Mouse (Mus musculus) midbrain, postnatal 0 days (tissue): ENCODE results near the gene Acot13. TPM values are rescaled to one million over a fixed set of nuclear protein-coding genes. Genes with fewer than 3 reads are reported as not detected.

Experiments
- ATAC-seq: fragments of 200-750 bp; cut with Nextera tagmentation; 2 replicates; pipeline ENCODE4 v1.8.0; 2017; ENCODE audit warnings: moderate number of reproducible peaks, mild to moderate bottlenecking, moderate TSS enrichment, moderate library complexity; ENCODE audit not compliant: low FRiP score
- DNase-seq: peaks from one replicate; pipeline ENCODE4 v3.0.0-alpha.2; 2015; ENCODE audit warnings: low spot score
- H3K27ac ChIP-seq: fragments of 300-500 bp; sonication (generic); 2 replicates; pipeline ENCODE4 v1.5.1; 2014; ENCODE audit warnings: low read depth, mild to moderate bottlenecking, low read length, mixed read lengths
- H3K27me3 ChIP-seq: fragments of 300-500 bp; sonication (generic); 2 replicates; pipeline ENCODE4 v1.6.1; 2014; ENCODE audit warnings: low read length, control low read depth, mixed read lengths; ENCODE audit not compliant: insufficient read depth
- H3K36me3 ChIP-seq: fragments of 300-500 bp; sonication (generic); 2 replicates; pipeline ENCODE4 v1.6.1; 2014; ENCODE audit warnings: low read length, control low read depth, mixed read lengths; ENCODE audit not compliant: insufficient read depth
- H3K4me1 ChIP-seq: fragments of 300-500 bp; sonication (generic); 2 replicates; pipeline ENCODE4 v1.6.1; 2014; ENCODE audit warnings: mild to moderate bottlenecking, control low read depth, antibody characterized with exemption, low read length, mixed read lengths; ENCODE audit not compliant: insufficient read depth
- H3K4me2 ChIP-seq: fragments of 300-500 bp; sonication (generic); 2 replicates; pipeline ENCODE4 v1.6.1; 2014; ENCODE audit warnings: low read depth, mild to moderate bottlenecking, low read length, mixed read lengths; ENCODE audit not compliant: poor library complexity, severe bottlenecking
- H3K4me3 ChIP-seq: fragments of 300-500 bp; sonication (generic); 2 replicates; pipeline ENCODE4 v1.5.1; 2014; ENCODE audit warnings: low read depth, mild to moderate bottlenecking, low read length, moderate library complexity
- H3K9ac ChIP-seq: fragments of 300-500 bp; sonication (generic); replicated peaks from 2 replicates; pipeline ENCODE4 v1.6.1; 2014; ENCODE audit warnings: mild to moderate bottlenecking, low read length, moderate library complexity, mixed read lengths; ENCODE audit not compliant: poor library complexity, severe bottlenecking
- H3K9me3 ChIP-seq: fragments of 300-500 bp; sonication (generic); 2 replicates; pipeline ENCODE4 v1.6.1; 2016; ENCODE audit warnings: low read length, control low read depth
- CTCF ChIP-seq: IDR thresholded peaks from 2 replicates; pipeline ENCODE4 v1.5.1; 2016; ENCODE audit warnings: antibody characterized with exemption, mild to moderate bottlenecking
- WGBS: fragments of 180-500 bp; shearing (Covaris S2); extraction: QIAGEN DNeasy Blood & Tissue Kit; methylation state at CpG from one replicate; pipeline ENCODE4 v1.1.7; 2014; 5-methylcytosine and 5-hydroxymethylcytosine counted together
- polyA plus RNA-seq: library from polyadenylated mRNA; unstranded; fragments of >200 nt; fragmentation: Nextera tagmentation; extraction: Ambion mirVana; gene quantifications from 2 replicates; pipeline ENCODE4 v1.2.1, GENCODE M21; 2015
- total RNA-seq: library from RNA; depleted of rRNA; stranded (reverse); fragments of >200 nt; gene quantifications from 2 replicates; pipeline ENCODE4 v1.2.3, GENCODE M21; 2014

The Acot13 gene
- total and polyA plus RNA-seq, 2 experiments from 2014 or later = 25.4 to 67.1 TPM

- ATAC-seq = no peak
- Histone ChIP-seq H3K27me3 (no peaks in the 10 kb centered on the region), H3K9me3 (no peaks in the 10 kb centered on the region), H3K27ac (no peak overlapping the region), H3K4me3 (peak overlapping the region; percentile 91), H3K4me1 (peaks cover 16% of the 10 kb centered on the region), H3K9ac (no peak overlapping the region), H3K36me3 (peaks cover 6% of the 10 kb centered on the region; the same call in 1 of the 2 replicates), H3K4me2 (peak overlapping the region; percentile 86)
- TF ChIP-seq CTCF = no peak
- 11% methylated on average over 2 of the region's 2 CpGs for WGBS
- no peak for DNase-seq
Observed at GRCm38 (mm10) chr13:24803196-24803595, 28.1 kb downstream of the Acot13 start.

DNA sequence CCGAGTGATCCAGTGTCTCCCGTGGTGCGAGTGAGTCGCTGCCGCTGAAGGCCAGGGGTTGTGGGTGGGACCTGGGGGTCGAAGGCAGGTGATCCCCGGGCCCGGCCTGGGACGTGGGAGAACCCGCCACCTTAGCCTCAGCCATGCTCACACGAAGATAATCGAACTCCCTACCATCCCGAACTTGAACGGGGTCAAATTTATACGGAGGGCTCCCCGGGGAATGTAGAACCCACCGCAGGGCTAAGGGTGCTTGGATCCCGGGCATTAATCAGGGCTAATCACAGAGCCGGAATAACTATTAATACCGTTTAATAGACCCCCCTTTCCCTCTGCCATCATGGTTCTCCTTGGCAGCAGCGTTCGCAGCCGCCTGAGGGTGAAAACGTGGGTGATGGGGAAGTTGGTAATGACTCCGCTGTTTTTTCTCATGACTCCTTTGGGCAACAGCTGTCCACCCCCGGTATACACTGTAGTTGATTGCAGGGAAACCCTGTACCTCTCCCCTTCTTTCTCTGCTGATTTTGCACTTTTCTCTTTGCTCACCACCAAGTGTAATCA lies 29.1 kb downstream of the Acot13 start:
- no peak overlapping the region for H3K27ac ChIP-seq
- H3K4me2 ChIP-seq = peak overlapping the region; percentile 86
- WGBS = under 1% methylated on average over 26 of the region's 26 CpGs
- no peaks in the 10 kb centered on the region for H3K27me3 ChIP-seq
- TF ChIP-seq CTCF = no peak
- H3K36me3 ChIP-seq = peaks cover 5% of the 10 kb centered on the region; the same call in 1 of the 2 replicates
- peak overlapping the region; percentile 91 for H3K4me3 ChIP-seq
- H3K4me1 ChIP-seq = peaks cover 16% of the 10 kb centered on the region
- ATAC-seq (no peak), DNase-seq (peak; percentile 45)
- H3K9ac ChIP-seq = peak overlapping the region; percentile 79
- H3K9me3 ChIP-seq = no peaks in the 10 kb centered on the region

GRCm38 (mm10) chr13:24801308-24801921 lies 29.9 kb downstream of the Acot13 start, which contains the start of gene BC005537:
Gene BC005537, plus strand, starts transcription at chr13:24801657.
- Histone ChIP-seq H3K4me3 (peak within 1 kb of the TSS; percentile 91), H3K9me3 (no peaks in the 10 kb centered on the region), H3K9ac (peak within 1 kb of the TSS; percentile 79), H3K4me2 (peak within 1 kb of the TSS; percentile 86), H3K27ac (peak within 1 kb of the TSS; percentile 99), H3K36me3 (peaks cover 2% of the 10 kb centered on the region; the same call in 1 of the 2 replicates), H3K27me3 (no peaks in the 10 kb centered on the region), H3K4me1 (peaks cover 16% of the 10 kb centered on the region)
- TF ChIP-seq CTCF = peak; percentile 50
- 1% methylated on average over 49 of the region's 74 CpGs for WGBS
- ATAC-seq = peak; percentile 75
- peak; percentile 51 for DNase-seq

DNA sequence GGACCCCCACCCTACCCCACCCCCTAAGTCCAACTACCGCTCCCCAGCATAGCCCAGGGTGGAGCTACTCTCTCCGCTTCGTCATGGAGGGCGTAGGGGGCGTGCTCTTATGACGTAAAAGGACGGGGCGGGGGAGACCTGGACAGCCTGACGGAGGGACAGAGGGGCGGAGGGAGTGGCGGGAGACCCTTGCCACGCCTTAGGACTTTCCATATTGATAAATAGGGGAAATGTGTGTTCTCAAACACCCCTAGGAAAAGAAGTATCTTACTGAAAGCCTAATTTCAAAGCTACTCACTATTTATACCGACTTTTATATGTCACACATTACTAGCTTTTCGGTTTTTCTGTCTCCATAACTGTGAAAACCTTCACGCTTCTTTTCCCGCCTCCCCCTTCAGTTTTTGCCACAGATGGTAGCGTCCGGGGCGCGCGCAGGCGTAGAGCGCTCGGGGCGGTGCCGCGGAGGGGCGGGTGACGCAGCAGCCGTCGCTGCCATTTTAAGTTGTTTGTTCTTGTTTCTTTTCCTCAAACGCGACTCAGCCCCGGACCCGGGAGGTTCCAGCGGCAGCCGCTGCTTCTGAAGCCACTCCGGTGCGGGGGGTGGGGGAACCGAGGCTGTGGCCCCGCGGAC lies 30.5 kb downstream of the Acot13 start:
- DNase-seq (peak; percentile 98), ATAC-seq (peak; percentile 97)
- no peaks in the 10 kb centered on the region for H3K27me3 ChIP-seq
- peak overlapping the region; percentile 86 for H3K4me2 ChIP-seq
- 0% methylated on average over 42 of the region's 42 CpGs for WGBS
- H3K4me1 ChIP-seq = peaks cover 16% of the 10 kb centered on the region
- TF ChIP-seq CTCF = peak; percentile 36; the same call in 1 of the 2 replicates
- peak overlapping the region; percentile 79 for H3K9ac ChIP-seq
- peak overlapping the region; percentile 91 for H3K4me3 ChIP-seq
- H3K36me3 ChIP-seq = no peaks in the 10 kb centered on the region
- no peaks in the 10 kb centered on the region for H3K9me3 ChIP-seq
- peak overlapping the region; percentile 99 for H3K27ac ChIP-seq

DNA sequence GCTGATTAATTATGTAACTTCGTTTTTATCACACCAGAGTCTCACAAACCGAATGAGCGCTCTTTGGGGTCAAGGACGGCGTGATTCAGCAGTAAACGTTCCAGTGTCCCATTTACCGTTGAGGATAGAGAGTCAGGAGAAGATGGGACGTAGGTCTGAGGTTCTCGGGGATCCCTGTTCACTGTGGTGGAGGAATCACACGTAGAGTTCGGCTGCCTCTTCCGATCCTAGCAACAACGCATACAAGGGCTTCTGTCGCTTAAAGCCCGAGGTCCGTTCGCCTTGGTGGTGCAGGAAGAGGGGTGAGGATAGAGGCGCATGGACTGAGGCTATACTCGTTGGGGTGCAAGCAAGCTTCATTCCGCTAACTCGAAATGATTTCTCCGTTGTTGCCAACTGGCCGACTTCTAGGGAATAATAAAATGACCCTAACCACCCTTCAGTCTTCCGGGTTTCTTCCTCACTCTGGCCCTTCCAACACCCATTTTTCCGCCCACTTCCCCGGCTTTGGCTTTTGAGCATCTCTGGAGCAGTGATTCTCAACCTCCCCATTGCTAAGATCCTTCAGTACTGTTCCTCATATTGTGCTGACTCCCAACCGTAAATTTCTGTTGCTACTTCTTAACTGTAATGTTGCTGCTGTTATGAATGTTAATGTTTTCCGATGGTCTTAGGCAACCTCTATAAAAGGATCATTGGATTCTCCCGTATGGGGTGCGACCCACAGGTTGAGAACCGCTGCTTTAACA lies 31.2 kb downstream of the Acot13 start:
- peak overlapping the region; percentile 91 for H3K4me3 ChIP-seq
- peak; percentile 11; the same call in 1 of the 2 replicates for ATAC-seq
- DNase-seq = peak; percentile 27
- no peaks in the 10 kb centered on the region for H3K36me3 ChIP-seq
- H3K4me2 ChIP-seq = peak overlapping the region; percentile 86
- H3K9me3 ChIP-seq = no peaks in the 10 kb centered on the region
- TF ChIP-seq CTCF = no peak
- peak overlapping the region; percentile 48 for H3K9ac ChIP-seq
- H3K27me3 ChIP-seq = no peaks in the 10 kb centered on the region
- under 1% methylated on average over 31 of the region's 31 CpGs for WGBS
- H3K27ac ChIP-seq = peak overlapping the region; percentile 99
- peaks cover 16% of the 10 kb centered on the region for H3K4me1 ChIP-seq
